Mouse (Mus musculus): Measurements from ENCODE around the gene Glp2r. TPM values are rescaled to one million over a fixed set of nuclear protein-coding genes. Genes with fewer than 3 reads are reported as not detected.

The Glp2r gene
- polyA plus RNA-seq, 1 experiment from 2014 or later = not detected

DNA sequence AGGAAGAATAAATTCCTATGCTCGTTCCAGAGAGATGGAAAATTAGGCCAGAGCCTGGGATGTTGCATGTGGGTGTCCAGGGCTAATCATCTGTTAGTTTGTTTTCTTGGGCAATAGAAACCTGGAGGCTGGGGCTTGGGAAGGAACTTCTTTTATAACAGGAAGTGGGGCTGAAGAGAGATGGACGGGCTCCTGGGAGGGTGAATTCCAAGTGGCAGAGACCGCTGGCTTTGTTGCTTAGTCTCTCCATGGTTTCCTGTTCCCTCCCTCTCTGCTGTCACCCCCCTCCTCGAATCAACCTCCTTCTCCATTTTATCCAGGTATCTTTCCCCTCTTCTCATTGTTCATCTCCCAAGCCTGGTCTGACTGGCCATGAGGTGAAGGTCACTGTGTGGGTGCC, 134.8 kb downstream of the Glp2r start:
- WGBS = 67% methylated on average over 4 of the region's 4 CpGs
- H3K36me3 ChIP-seq (ENCODE audit: control insufficient read depth, insufficient read depth, low read length) = no peaks in the 10 kb centered on the region
- ATAC-seq (ENCODE audit: low FRiP score, low TSS enrichment) = no peak

DNA sequence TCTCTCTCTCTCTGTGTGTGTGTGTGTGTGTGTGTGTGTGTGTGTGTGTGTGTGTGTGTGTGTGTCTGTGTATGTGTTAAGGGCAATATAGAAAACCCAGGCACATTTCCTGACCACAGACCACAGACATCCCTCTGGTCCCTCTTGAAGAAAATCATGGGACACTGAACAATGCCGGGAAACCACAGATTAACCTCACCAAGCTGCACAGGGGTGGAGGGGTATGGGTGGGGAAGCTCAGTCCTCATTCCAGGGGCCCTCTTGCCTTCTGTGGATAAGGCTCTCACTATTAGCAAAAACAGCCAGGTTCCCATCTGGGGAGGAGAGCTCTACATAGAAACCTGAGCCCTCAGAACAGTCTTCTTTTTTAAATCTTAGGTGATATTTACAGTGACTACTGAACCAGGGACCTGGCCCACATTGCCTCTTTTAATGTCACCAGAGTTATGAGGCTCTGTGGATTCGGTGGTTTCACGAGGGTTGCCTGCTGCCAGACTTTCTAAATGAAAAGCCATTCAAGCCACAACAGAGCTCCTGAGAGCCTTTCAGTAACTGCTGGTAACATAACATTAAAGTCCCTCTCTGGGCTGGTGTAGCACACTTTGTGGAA, 137.2 kb downstream of the Glp2r start:
- H3K9me3 ChIP-seq (ENCODE audit: control insufficient read depth, low read length) = no peaks in the 10 kb centered on the region
- no peaks in the 10 kb centered on the region for H3K27me3 ChIP-seq (ENCODE audit: control insufficient read depth, insufficient read depth, low read length)
- no peak overlapping the region for H3K9ac ChIP-seq (ENCODE audit: low read depth, low read length)
- no peak for ATAC-seq (ENCODE audit: low FRiP score, low TSS enrichment)
- 51% methylated on average over 3 of the region's 3 CpGs for WGBS
- no peaks in the 10 kb centered on the region for H3K4me1 ChIP-seq (ENCODE audit: control insufficient read depth, insufficient read depth, low read length)
- H3K36me3 ChIP-seq (ENCODE audit: control insufficient read depth, insufficient read depth, low read length) = no peaks in the 10 kb centered on the region
- H3K4me3 ChIP-seq (ENCODE audit: low read length) = no peak overlapping the region
- no peak overlapping the region for H3K27ac ChIP-seq (ENCODE audit: low read depth, low read length)
- no peak overlapping the region for H3K4me2 ChIP-seq (replicated peaks; ENCODE audit: low read depth, low read length)

More for the DNA sequence above, 134.8 kb downstream of the Glp2r start:
- no peak overlapping the region for H3K9ac ChIP-seq (ENCODE audit: low read depth, low read length)
- H3K27ac ChIP-seq (ENCODE audit: low read depth, low read length) = no peak overlapping the region
- no peak overlapping the region for H3K4me2 ChIP-seq (replicated peaks; ENCODE audit: low read depth, low read length)
- no peaks in the 10 kb centered on the region for H3K4me1 ChIP-seq (ENCODE audit: control insufficient read depth, insufficient read depth, low read length)
- H3K27me3 ChIP-seq (ENCODE audit: control insufficient read depth, insufficient read depth, low read length) = no peaks in the 10 kb centered on the region
- H3K4me3 ChIP-seq (ENCODE audit: low read length) = no peak overlapping the region
- no peaks in the 10 kb centered on the region for H3K9me3 ChIP-seq (ENCODE audit: control insufficient read depth, low read length)

- H3K9ac ChIP-seq (ENCODE audit: low read depth, low read length) = no peak overlapping the region
- H3K36me3 ChIP-seq (ENCODE audit: control insufficient read depth, insufficient read depth, low read length) = no peaks in the 10 kb centered on the region
- H3K4me2 ChIP-seq (replicated peaks; ENCODE audit: low read depth, low read length) = no peak overlapping the region
- no peaks in the 10 kb centered on the region for H3K4me1 ChIP-seq (ENCODE audit: control insufficient read depth, insufficient read depth, low read length)
- no peak overlapping the region for H3K27ac ChIP-seq (ENCODE audit: low read depth, low read length)
- no peak overlapping the region for H3K4me3 ChIP-seq (ENCODE audit: low read length)
- ATAC-seq (ENCODE audit: low FRiP score, low TSS enrichment) = no peak
- 66% methylated on average over 8 of the region's 8 CpGs for WGBS
- H3K9me3 ChIP-seq (ENCODE audit: control insufficient read depth, low read length) = no peaks in the 10 kb centered on the region
- no peaks in the 10 kb centered on the region for H3K27me3 ChIP-seq (ENCODE audit: control insufficient read depth, insufficient read depth, low read length)
Measured at GRCm38 (mm10) chr11:67632906-67633305, 138.0 kb downstream of the Glp2r start.

DNA sequence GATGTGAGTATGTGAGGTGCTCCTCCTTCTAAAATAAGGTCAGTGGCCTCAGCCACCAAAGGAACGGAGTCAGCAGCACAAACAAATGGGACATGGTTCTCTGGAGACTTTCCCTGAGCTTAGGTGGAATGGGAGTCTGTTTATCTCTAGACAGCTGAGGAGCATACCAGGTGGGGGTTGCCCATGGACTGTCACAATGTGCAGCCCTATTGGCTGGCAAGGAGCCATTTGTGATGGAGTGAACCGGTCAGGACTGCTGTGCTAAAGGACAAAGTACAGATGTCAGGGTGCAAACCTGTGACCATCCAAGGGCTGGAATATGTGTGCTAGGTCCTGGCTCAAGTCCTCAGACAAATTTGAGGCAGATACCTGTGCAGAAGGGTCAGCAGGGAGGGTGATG, 142.4 kb downstream of the Glp2r start:
- H3K9ac ChIP-seq (ENCODE audit: low read depth, low read length) = no peak overlapping the region
- H3K9me3 ChIP-seq (ENCODE audit: control insufficient read depth, low read length) = no peaks in the 10 kb centered on the region
- H3K27me3 ChIP-seq (ENCODE audit: control insufficient read depth, insufficient read depth, low read length) = no peaks in the 10 kb centered on the region
- ATAC-seq (ENCODE audit: low FRiP score, low TSS enrichment) = no peak
- no peak overlapping the region for H3K4me3 ChIP-seq (ENCODE audit: low read length)
- WGBS = 56% methylated on average over 2 of the region's 2 CpGs
- H3K36me3 ChIP-seq (ENCODE audit: control insufficient read depth, insufficient read depth, low read length) = no peaks in the 10 kb centered on the region
- H3K4me2 ChIP-seq (replicated peaks; ENCODE audit: low read depth, low read length) = no peak overlapping the region
- H3K27ac ChIP-seq (ENCODE audit: low read depth, low read length) = no peak overlapping the region
- H3K4me1 ChIP-seq (ENCODE audit: control insufficient read depth, insufficient read depth, low read length) = no peaks in the 10 kb centered on the region

DNA sequence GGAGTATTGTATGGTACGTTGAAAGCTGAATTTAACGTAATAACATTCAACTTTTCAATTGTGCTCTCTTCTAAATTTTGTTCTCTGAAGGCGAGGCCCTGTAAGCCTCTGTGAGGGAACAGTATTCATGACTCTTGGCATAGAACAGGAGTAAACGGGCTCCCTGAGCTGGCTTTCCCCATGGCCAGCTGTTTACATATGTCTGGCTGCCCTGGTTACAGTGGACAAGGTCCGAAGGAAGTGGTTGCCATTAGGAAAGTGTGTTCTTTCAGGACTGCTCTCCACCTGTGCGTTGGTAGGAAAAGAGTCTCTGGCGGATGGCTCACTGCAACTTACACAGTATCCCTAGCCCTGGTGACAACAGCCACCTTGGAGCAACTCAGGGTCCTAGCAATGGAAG, 143.8 kb downstream of the Glp2r start:
- 91% methylated on average over 7 of the region's 7 CpGs for WGBS
- H3K4me1 ChIP-seq (ENCODE audit: control insufficient read depth, insufficient read depth, low read length) = no peaks in the 10 kb centered on the region
- no peaks in the 10 kb centered on the region for H3K9me3 ChIP-seq (ENCODE audit: control insufficient read depth, low read length)
- H3K27me3 ChIP-seq (ENCODE audit: control insufficient read depth, insufficient read depth, low read length) = no peaks in the 10 kb centered on the region
- H3K36me3 ChIP-seq (ENCODE audit: control insufficient read depth, insufficient read depth, low read length) = no peaks in the 10 kb centered on the region
- no peak overlapping the region for H3K9ac ChIP-seq (ENCODE audit: low read depth, low read length)
- H3K4me2 ChIP-seq (replicated peaks; ENCODE audit: low read depth, low read length) = no peak overlapping the region
- ATAC-seq (ENCODE audit: low FRiP score, low TSS enrichment) = no peak
- no peak overlapping the region for H3K4me3 ChIP-seq (ENCODE audit: low read length)
- H3K27ac ChIP-seq (ENCODE audit: low read depth, low read length) = no peak overlapping the region

DNA sequence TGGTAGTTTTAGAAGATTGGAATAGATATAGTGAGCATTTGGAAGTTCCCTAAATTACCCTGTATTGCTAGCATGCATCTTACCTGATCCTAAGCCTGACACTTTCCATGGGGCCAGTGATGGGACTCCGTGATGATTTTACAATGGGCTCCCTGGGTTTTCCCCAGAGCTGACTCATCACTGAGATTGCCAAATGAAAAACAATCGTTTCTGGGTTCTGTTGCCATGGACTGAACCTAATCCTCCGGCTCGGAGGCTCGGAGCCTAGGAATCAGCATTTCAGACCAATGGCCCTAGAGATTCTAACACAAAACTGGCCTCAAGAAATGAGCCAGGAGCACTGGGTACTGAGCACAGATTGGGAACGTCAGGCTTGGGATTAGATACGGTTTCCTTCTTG, 148.6 kb downstream of the Glp2r start:
- no peaks in the 10 kb centered on the region for H3K9me3 ChIP-seq (ENCODE audit: control insufficient read depth, low read length)
- H3K9ac ChIP-seq (ENCODE audit: low read depth, low read length) = no peak overlapping the region
- H3K4me3 ChIP-seq (ENCODE audit: low read length) = no peak overlapping the region
- H3K4me1 ChIP-seq (ENCODE audit: control insufficient read depth, insufficient read depth, low read length) = no peaks in the 10 kb centered on the region
- H3K36me3 ChIP-seq (ENCODE audit: control insufficient read depth, insufficient read depth, low read length) = no peaks in the 10 kb centered on the region
- no peak overlapping the region for H3K27ac ChIP-seq (ENCODE audit: low read depth, low read length)
- no peaks in the 10 kb centered on the region for H3K27me3 ChIP-seq (ENCODE audit: control insufficient read depth, insufficient read depth, low read length)
- 84% methylated on average over 7 of the region's 7 CpGs for WGBS
- no peak for ATAC-seq (ENCODE audit: low FRiP score, low TSS enrichment)
- no peak overlapping the region for H3K4me2 ChIP-seq (replicated peaks; ENCODE audit: low read depth, low read length)

DNA sequence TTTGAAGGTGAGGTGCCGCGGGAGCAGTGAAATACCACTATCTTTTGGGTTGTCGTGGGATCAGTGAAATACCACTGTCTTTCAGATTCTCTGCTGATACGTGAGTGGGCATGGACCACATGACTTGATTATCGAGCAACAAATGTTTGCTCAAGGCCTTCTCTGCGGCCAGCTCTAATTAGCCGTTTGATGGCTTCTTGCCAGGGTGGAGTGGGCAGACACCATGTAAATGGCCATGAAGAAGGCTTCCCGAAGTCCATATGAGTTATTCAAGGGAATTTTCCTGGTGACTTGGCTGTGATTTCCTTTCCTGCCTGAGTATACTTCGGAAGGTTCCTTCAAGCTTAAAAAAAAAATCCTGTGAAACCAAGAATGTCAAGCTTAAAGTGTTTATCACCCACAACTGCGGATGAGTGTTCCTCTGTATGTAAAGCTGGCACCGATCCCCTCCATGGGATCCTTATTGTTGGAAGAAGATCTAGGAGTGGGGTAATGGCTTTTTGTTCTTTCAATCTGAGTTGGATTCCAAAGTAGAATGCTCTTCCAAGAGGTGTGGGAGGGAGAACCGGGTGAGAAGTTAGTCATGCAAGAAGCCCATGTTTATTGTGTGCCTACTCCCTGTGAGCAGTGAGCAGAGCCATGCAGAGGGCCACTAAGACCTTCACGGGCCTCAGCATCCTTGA, 154.3 kb downstream of the Glp2r start:
- Histone ChIP-seq H3K27ac (ENCODE audit: low read depth, low read length) (no peak overlapping the region), H3K27me3 (ENCODE audit: control insufficient read depth, insufficient read depth, low read length) (no peaks in the 10 kb centered on the region), H3K4me3 (ENCODE audit: low read length) (no peak overlapping the region), H3K4me2 (replicated peaks; ENCODE audit: low read depth, low read length) (no peak overlapping the region), H3K9me3 (ENCODE audit: control insufficient read depth, low read length) (no peaks in the 10 kb centered on the region), H3K36me3 (ENCODE audit: control insufficient read depth, insufficient read depth, low read length) (no peaks in the 10 kb centered on the region), H3K4me1 (ENCODE audit: control insufficient read depth, insufficient read depth, low read length) (no peaks in the 10 kb centered on the region), H3K9ac (ENCODE audit: low read depth, low read length) (no peak overlapping the region)
- no peak for ATAC-seq (ENCODE audit: low FRiP score, low TSS enrichment)
- WGBS = 76% methylated on average over 13 of the region's 13 CpGs

DNA sequence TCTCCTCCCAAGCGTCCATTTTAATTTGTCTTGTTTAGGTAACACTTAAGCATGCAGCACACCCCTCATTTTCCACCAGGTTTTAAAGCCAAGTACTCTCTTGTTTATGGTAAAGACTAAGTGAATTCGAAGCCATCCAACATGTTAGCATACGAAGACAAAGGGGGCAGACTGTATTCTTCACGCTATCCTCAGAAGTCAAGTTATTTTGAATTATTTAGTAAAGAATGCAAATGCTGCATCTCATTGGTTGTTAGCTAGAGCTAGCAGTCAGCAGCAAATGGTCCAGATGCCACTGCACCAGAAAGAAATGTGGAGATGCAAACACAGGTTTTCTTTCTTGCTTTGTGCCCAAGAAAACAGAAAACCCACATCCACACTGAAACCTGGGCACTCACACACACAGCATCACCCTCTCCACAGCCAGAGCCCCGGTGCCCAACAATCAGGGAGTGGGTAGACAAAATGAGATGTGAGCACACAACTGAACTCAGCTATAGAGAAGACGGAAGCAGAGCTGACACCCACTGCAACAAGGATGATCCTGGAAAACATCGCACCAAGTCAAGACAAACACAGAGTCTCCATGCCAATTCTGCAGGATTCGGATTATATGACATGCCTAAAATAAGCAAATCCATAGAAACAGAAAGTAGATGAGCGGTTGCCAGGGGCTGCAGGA, 158.7 kb downstream of the Glp2r start:
- H3K36me3 ChIP-seq (ENCODE audit: control insufficient read depth, insufficient read depth, low read length) = no peaks in the 10 kb centered on the region
- H3K27me3 ChIP-seq (ENCODE audit: control insufficient read depth, insufficient read depth, low read length) = no peaks in the 10 kb centered on the region
- H3K27ac ChIP-seq (ENCODE audit: low read depth, low read length) = no peak overlapping the region
- no peak for ATAC-seq (ENCODE audit: low FRiP score, low TSS enrichment)
- H3K4me2 ChIP-seq (replicated peaks; ENCODE audit: low read depth, low read length) = no peak overlapping the region
- WGBS = 88% methylated on average over 9 of the region's 9 CpGs
- no peaks in the 10 kb centered on the region for H3K4me1 ChIP-seq (ENCODE audit: control insufficient read depth, insufficient read depth, low read length)
- H3K4me3 ChIP-seq (ENCODE audit: low read length) = no peak overlapping the region
- H3K9me3 ChIP-seq (ENCODE audit: control insufficient read depth, low read length) = no peaks in the 10 kb centered on the region
- no peak overlapping the region for H3K9ac ChIP-seq (ENCODE audit: low read depth, low read length)

Data from kidney, embryonic 14.5 days (tissue).